Mouse (Mus musculus): Measurements from ENCODE around the gene Syt9.

- TF ChIP-seq CTCF (IDR thresholded peaks at IDR 0.05; ENCODE audit: low read depth, low read length) (no peak), POLR2A (IDR thresholded peaks at IDR 0.05; ENCODE audit: borderline replicate concordance, low read depth, low read length) (no peak)
These were observed 32.7 kb downstream of the Syt9 start for GRCm38 (mm10) chr7:107403261-107403660.
